Mouse (Mus musculus) kidney, postnatal 4 days (tissue): ENCODE results near the gene Ranbp17.

ENCODE experiments used
- DNase-seq, 2 experiments: peaks; one replicate each; pipeline ENCODE4 v3.0.0; 2021; ENCODE audit warnings: mixed read lengths in 2 of 2

Gene Ranbp17

GRCm38 (mm10) chr11:33399346-33399745, 114.2 kb downstream of the Ranbp17 start:
- no peak for DNase-seq

GRCm38 (mm10) chr11:33398701-33399100, 114.8 kb downstream of the Ranbp17 start:
- no peak for DNase-seq

GRCm38 (mm10) chr11:33396275-33396674, 117.3 kb downstream of the Ranbp17 start:
- DNase-seq = no peak

- no peak for DNase-seq
Observed at GRCm38 (mm10) chr11:33394093-33394492, 119.5 kb downstream of the Ranbp17 start.

- DNase-seq = no peak
Observed at GRCm38 (mm10) chr11:33388685-33389084, 124.9 kb downstream of the Ranbp17 start.

- no peak for DNase-seq
Observed at GRCm38 (mm10) chr11:33361867-33362266, 151.7 kb downstream of the Ranbp17 start.

- no peak for DNase-seq
Observed at GRCm38 (mm10) chr11:33349269-33349668, 164.3 kb downstream of the Ranbp17 start.

GRCm38 (mm10) chr11:33342061-33342460, 171.5 kb downstream of the Ranbp17 start:
- no peak for DNase-seq

- peak; percentile 50 to 54 for DNase-seq
Observed at GRCm38 (mm10) chr11:33336552-33337121, 176.9 kb downstream of the Ranbp17 start.

GRCm38 (mm10) chr11:33335616-33336015, 177.9 kb downstream of the Ranbp17 start:
- DNase-seq = no peak

- DNase-seq = no peak
Observed at GRCm38 (mm10) chr11:33332137-33332536, 181.4 kb downstream of the Ranbp17 start.

- DNase-seq = no peak
Observed at GRCm38 (mm10) chr11:33319006-33319611, 194.4 kb downstream of the Ranbp17 start.

- no peak for DNase-seq
Observed at GRCm38 (mm10) chr11:33309566-33309965, 204.0 kb downstream of the Ranbp17 start.

- DNase-seq = no peak
Observed at GRCm38 (mm10) chr11:33300859-33301258, 212.7 kb downstream of the Ranbp17 start.

- DNase-seq = no peak
Observed at GRCm38 (mm10) chr11:33299371-33299770, 214.2 kb downstream of the Ranbp17 start.

GRCm38 (mm10) chr11:33297121-33297520, 216.4 kb downstream of the Ranbp17 start:
- DNase-seq = no peak

GRCm38 (mm10) chr11:33295422-33295821, 218.1 kb downstream of the Ranbp17 start:
- no peak for DNase-seq

GRCm38 (mm10) chr11:33294063-33294462, 219.5 kb downstream of the Ranbp17 start:
- DNase-seq = peak; percentile 8 to 11

- DNase-seq = no peak
Observed at GRCm38 (mm10) chr11:33278571-33278970, 235.0 kb downstream of the Ranbp17 start.

- no peak for DNase-seq
Observed at GRCm38 (mm10) chr11:33276637-33277036, 236.9 kb downstream of the Ranbp17 start, which contains the start of gene Gm12117. Gene Gm12117, minus strand, starts transcription at chr11:33276737.

- DNase-seq = no peak
Observed at GRCm38 (mm10) chr11:33274816-33275215, 238.7 kb downstream of the Ranbp17 start.

GRCm38 (mm10) chr11:33274294-33274693, 239.3 kb downstream of the Ranbp17 start:
- no peak for DNase-seq

GRCm38 (mm10) chr11:33240295-33240694, 273.3 kb downstream of the Ranbp17 start:
- no peak for DNase-seq

GRCm38 (mm10) chr11:33234134-33234533, 279.4 kb downstream of the Ranbp17 start:
- DNase-seq = no peak

GRCm38 (mm10) chr11:33232056-33232455, 281.5 kb downstream of the Ranbp17 start:
- no peak for DNase-seq
